Mouse (Mus musculus) heart, embryonic 11.5 days (tissue): Measurements from ENCODE around the gene Rsrp1. TPM values are rescaled to one million over a fixed set of nuclear protein-coding genes. Genes with fewer than 3 reads are reported as not detected.

Source experiments
- ATAC-seq: fragments of 200-750 bp; cut with Nextera tagmentation; replicated peaks from 2 replicates; pipeline ENCODE4 v1.8.0; 2017; ENCODE audit warnings: moderate library complexity; ENCODE audit not compliant: insufficient number of reproducible peaks, low FRiP score, low TSS enrichment
- H3K27ac ChIP-seq: fragments of 300-500 bp; sonication (generic); 2 replicates; pipeline ENCODE4 v1.5.1; 2014; ENCODE audit warnings: mild to moderate bottlenecking, low read depth, low read length
- H3K27me3 ChIP-seq: fragments of 300-500 bp; sonication (generic); 2 replicates; pipeline ENCODE4 v1.6.1; 2014; ENCODE audit warnings: mild to moderate bottlenecking, low read length, mixed read lengths; ENCODE audit not compliant: control insufficient read depth, insufficient read depth
- H3K36me3 ChIP-seq: fragments of 300-500 bp; sonication (generic); 2 replicates; pipeline ENCODE4 v1.6.1; 2014; ENCODE audit warnings: mild to moderate bottlenecking, low read length, moderate library complexity, mixed read lengths; ENCODE audit not compliant: control insufficient read depth, insufficient read depth
- H3K4me1 ChIP-seq: fragments of 300-500 bp; sonication (generic); 2 replicates; pipeline ENCODE4 v1.6.1; 2014; ENCODE audit warnings: low read length; ENCODE audit not compliant: control insufficient read depth, insufficient read depth
- H3K4me2 ChIP-seq: fragments of 300-500 bp; sonication (generic); 2 replicates; pipeline ENCODE4 v1.6.1; 2014; ENCODE audit warnings: mild to moderate bottlenecking, moderate library complexity
- H3K4me3 ChIP-seq: fragments of 300-500 bp; sonication (generic); 2 replicates; pipeline ENCODE4 v1.5.1; 2014; ENCODE audit warnings: low read depth, low read length
- H3K9ac ChIP-seq: fragments of 300-500 bp; sonication (generic); 2 replicates; pipeline ENCODE4 v1.6.1; 2014; ENCODE audit warnings: mild to moderate bottlenecking, low read depth, low read length, moderate library complexity
- H3K9me3 ChIP-seq: fragments of 300-500 bp; sonication (generic); replicated peaks from 2 replicates; pipeline ENCODE4 v1.6.1; 2016; ENCODE audit warnings: low read length; ENCODE audit not compliant: control insufficient read depth
- WGBS: fragments of 180-500 bp; shearing (Covaris S2); extraction: QIAGEN DNeasy Blood & Tissue Kit; methylation state at CpG from one replicate; pipeline ENCODE4 v1.1.7; 2014; ENCODE audit not compliant: insufficient replicate concordance; 5-methylcytosine and 5-hydroxymethylcytosine counted together
- polyA plus RNA-seq: library from polyadenylated mRNA; unstranded; fragments of >200 nt; fragmentation: Nextera tagmentation; extraction: Ambion mirVana; gene quantifications from 2 replicates; pipeline ENCODE4 v1.2.1, GENCODE M21; 2014

Rsrp1 gene
- polyA plus RNA-seq, 1 experiment from 2014 or later, result 353 TPM

DNA sequence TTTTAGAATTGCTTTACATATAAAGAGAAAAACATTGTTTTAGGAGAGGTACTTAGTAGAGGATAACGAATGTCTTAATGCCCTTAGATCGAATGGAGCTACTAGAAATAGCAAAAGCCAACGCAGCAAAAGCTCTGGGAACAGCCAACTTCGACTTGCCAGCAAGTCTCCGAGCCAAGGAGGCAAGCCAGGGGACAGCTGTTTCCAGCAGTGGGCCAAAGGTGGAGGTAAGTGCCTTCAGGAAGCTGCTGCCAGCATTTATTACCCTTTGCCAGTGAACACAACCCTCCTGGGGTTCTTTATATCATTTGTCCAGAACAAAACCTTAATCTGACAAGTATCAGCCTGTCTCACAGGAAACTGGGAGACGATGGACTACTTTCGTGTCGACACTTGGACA is 1.8 kb downstream of the Rsrp1 start:
- H3K4me2 ChIP-seq, result peak overlapping the region; percentile 66
- H3K36me3 ChIP-seq, result peaks cover 23% of the 10 kb centered on the region
- H3K4me1 ChIP-seq, result peaks cover 14% of the 10 kb centered on the region
- H3K4me3 ChIP-seq, result peak overlapping the region; percentile 100
- WGBS, result 72% methylated on average over 8 of the region's 8 CpGs
- H3K27ac ChIP-seq, result no peak overlapping the region
- H3K9me3 ChIP-seq, result no peaks in the 10 kb centered on the region
- no peak for ATAC-seq
- no peak overlapping the region for H3K9ac ChIP-seq
- no peaks in the 10 kb centered on the region for H3K27me3 ChIP-seq

DNA sequence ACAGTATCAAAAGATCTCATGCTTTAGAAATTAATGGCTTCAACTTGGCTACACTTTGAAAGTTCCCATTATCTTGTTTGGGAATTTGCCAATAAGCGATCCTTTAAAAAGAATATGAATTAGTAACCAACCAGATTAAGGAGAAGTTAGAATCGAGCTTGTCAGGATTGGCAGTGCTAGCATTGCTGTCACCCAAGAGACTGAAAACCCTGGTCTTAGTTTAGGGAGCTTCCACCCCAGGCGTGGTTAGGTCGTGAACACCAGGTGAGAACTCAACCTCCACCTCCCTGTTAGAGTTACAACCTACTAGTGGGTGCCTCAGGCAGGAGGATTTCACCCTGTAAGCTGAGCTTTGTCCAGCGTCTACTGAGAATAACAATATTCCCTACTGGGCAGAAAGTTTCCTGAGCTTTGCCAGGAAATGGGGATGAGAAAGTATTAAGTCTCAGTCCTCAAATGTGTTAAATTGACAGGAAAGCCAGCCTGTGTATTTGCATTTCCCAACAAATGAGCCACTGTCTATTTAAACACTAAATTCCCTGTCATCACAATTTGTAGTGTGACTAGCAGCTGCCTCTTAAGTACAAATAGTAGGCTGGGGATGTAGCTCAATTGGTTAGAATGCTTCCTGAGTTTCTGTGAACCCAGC is 4.5 kb downstream of the Rsrp1 start:
- no peak overlapping the region for H3K9ac ChIP-seq
- ATAC-seq, result no peak
- H3K4me3 ChIP-seq, result no peak overlapping the region
- peaks cover 23% of the 10 kb centered on the region for H3K36me3 ChIP-seq
- peaks cover 22% of the 10 kb centered on the region for H3K4me1 ChIP-seq
- no peaks in the 10 kb centered on the region for H3K9me3 ChIP-seq
- no peak overlapping the region for H3K4me2 ChIP-seq
- H3K27me3 ChIP-seq, result no peaks in the 10 kb centered on the region
- 70% methylated on average over 5 of the region's 5 CpGs for WGBS
- no peak overlapping the region for H3K27ac ChIP-seq

DNA sequence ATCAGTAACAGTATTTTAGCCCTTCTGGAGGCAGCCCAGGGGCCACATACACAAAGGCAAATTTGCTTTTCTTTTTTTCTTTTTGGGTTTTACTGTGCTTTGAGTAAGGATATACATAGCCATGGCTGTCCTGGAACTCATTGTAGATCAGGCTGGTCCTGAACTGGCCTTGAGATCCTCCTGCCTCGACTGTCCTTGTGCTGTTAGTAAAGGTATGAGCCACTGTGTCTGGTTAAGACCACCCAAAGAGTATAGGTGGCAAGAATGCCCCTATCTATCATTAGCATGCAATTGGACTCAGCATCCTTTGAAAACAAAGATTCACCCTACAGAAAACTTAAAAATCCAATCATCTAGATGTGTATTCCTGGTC is 5.1 kb downstream of the Rsrp1 start:
- WGBS, result 74% methylated on average over 1 of the region's 1 CpGs
- ATAC-seq, result no peak
- H3K27ac ChIP-seq, result no peak overlapping the region
- no peak overlapping the region for H3K4me3 ChIP-seq
- no peak overlapping the region for H3K9ac ChIP-seq
- H3K4me1 ChIP-seq, result peaks cover 22% of the 10 kb centered on the region
- H3K4me2 ChIP-seq, result no peak overlapping the region
- peaks cover 23% of the 10 kb centered on the region for H3K36me3 ChIP-seq
- no peaks in the 10 kb centered on the region for H3K27me3 ChIP-seq
- H3K9me3 ChIP-seq, result no peaks in the 10 kb centered on the region

DNA sequence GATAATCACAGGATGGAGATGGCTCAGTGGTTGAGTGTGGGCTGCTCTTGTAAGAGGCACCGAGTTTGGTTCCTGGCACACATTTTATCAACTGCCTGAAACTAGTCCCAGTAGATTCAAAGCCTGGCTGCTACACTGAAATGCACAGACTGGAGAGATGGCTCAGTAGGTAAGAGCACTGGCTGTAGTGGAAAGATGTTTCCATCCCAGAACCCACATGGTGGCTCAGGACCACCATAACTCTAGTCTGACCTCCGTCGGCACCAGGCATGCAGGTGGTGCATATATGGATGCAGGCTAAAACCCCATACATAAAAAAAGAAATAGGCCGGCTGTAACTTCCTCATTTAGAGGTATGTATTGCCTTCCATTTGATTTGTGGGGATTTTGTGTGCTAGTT is 6.1 kb downstream of the Rsrp1 start:
- Histone ChIP-seq H3K27ac (no peak overlapping the region), H3K4me2 (no peak overlapping the region), H3K36me3 (peaks cover 25% of the 10 kb centered on the region), H3K9ac (no peak overlapping the region), H3K27me3 (no peaks in the 10 kb centered on the region), H3K4me1 (peaks cover 22% of the 10 kb centered on the region), H3K4me3 (no peak overlapping the region), H3K9me3 (no peaks in the 10 kb centered on the region)
- WGBS, result 74% methylated on average over 4 of the region's 4 CpGs
- no peak for ATAC-seq

DNA sequence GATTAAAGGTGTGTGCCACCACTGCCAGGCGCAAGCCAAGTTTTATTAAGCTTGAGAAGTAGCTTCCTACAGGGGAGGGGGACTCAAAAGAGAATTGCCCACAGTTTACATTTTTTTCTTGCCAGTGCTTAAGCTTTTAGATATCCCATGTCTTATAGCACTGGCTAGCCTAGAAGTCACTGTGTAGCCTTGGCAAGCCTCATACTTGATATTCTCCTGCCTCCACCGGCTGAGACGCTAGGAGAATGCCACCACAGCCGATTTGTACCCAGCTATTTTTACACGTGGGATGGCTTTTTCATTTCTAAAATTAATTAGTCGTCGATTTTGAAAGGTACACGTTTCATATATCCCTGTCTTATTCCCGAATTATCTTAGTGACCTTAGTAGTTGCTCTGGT is 6.8 kb downstream of the Rsrp1 start:
- H3K9me3 ChIP-seq, result no peaks in the 10 kb centered on the region
- H3K4me1 ChIP-seq, result peaks cover 20% of the 10 kb centered on the region
- H3K27me3 ChIP-seq, result no peaks in the 10 kb centered on the region
- no peak for ATAC-seq
- peaks cover 31% of the 10 kb centered on the region for H3K36me3 ChIP-seq
- WGBS, result 25% methylated on average over 9 of the region's 9 CpGs
- H3K4me2 ChIP-seq, result peak overlapping the region; percentile 89
- H3K9ac ChIP-seq, result peak overlapping the region; percentile 79
- peak overlapping the region; percentile 100 for H3K4me3 ChIP-seq
- H3K27ac ChIP-seq, result peak overlapping the region; percentile 79

DNA sequence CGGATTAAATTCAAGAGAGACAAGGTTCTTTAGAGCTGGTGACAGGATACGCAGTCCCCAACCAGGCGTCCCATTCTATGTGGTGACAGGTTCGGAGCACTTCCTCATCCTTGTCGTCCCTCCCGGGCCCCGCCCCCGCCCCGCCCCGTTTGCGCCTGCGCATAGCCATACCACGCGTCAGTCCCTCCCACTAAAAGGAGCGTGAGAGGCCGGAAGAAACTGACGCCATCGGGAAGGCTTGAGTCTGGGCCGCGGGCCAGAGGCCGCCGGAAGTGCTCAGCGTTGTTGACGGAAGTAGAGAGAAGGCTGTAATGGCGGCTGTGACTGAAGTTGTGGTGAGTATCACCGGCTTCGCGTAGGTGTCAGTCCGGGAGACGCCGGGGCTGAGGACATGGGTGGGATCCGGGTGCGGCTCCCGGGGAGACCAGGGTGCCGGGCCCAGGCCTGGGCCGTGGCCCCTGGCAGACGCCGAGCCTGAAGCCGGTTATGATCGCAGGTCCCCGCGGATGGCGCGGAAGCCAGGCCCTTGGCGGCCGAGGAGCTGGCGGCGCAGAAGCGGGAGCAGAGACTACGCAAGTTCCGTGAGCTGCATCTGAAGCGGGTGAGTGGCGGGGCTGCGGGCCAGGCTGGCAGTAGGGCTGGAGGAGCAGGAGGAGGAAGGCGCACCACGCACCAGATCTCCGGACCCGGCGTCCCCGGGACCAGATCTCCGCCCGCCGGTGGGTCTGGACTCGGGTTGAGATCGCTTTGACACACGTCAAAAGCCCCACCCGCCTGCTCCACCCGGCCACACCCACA is 7.5 kb downstream of the Rsrp1 start, which contains the start of gene Syf2:
TSS of gene Syf2 (plus strand) at position 215 of the 798 bp plus-strand sequence.
- H3K9me3 ChIP-seq, result no peaks in the 10 kb centered on the region
- peak within 1 kb of the TSS; percentile 89 for H3K4me2 ChIP-seq
- no peaks in the 10 kb centered on the region for H3K27me3 ChIP-seq
- H3K27ac ChIP-seq, result peak within 1 kb of the TSS; percentile 79
- H3K9ac ChIP-seq, result peak within 1 kb of the TSS; percentile 79
- peak within 1 kb of the TSS; percentile 100 for H3K4me3 ChIP-seq
- H3K36me3 ChIP-seq, result peaks cover 26% of the 10 kb centered on the region
- WGBS, result under 1% methylated on average over 68 of the region's 68 CpGs
- H3K4me1 ChIP-seq, result peaks cover 13% of the 10 kb centered on the region
- ATAC-seq, result peak; percentile 93

DNA sequence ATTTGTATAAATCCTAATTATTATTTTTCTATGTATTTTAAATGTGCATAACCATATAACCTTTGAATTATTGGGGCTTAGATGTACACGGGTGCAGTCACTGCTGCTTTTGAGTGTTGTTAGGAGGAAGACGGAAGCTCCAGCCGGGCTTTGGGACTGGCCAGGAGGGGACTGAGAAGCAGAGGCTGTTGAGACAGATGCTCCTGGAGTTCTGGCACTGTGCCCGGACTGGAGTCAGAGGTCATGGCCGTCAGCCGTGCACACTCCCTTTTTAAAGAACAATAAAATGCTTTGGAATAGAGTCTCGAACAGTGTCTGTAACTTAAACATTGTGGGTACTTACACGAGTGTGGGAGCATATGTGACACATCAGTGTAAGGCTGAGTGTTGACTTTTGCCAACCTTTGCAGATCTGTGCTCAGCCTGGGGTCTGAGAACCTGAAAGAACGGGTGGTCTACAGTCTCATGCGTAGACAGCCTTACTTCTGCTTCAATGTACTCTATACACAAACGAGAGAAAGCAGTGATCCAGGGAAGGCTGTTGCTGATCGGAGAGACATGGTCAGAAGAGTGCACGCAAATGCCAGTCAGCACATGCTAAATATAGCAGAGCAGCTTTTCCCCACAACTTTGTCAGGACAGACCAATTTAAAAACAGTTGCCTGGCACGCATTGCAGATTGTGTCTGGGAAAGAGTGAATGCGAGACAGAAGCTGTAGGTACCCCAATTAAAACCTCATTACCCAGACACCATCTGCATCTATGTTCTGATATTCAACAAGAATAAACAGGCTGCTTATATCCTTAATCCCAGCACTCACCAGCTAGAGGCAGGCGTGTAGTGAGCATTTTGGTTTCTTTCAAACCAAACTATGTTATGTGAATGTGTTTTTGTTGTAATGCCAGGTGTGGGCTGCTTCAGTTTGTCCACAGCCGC is 14.1 kb downstream of the Rsrp1 start:
- no peaks in the 10 kb centered on the region for H3K9me3 ChIP-seq
- H3K4me1 ChIP-seq, result peaks cover 11% of the 10 kb centered on the region
- no peak overlapping the region for H3K4me3 ChIP-seq
- WGBS, result 52% methylated on average over 17 of the region's 17 CpGs
- H3K27ac ChIP-seq, result peak overlapping the region; percentile 86
- H3K36me3 ChIP-seq, result peaks cover 15% of the 10 kb centered on the region
- peaks cover 4% of the 10 kb centered on the region for H3K27me3 ChIP-seq
- H3K4me2 ChIP-seq, result peak overlapping the region; percentile 21
- no peak overlapping the region for H3K9ac ChIP-seq
- no peak for ATAC-seq

DNA sequence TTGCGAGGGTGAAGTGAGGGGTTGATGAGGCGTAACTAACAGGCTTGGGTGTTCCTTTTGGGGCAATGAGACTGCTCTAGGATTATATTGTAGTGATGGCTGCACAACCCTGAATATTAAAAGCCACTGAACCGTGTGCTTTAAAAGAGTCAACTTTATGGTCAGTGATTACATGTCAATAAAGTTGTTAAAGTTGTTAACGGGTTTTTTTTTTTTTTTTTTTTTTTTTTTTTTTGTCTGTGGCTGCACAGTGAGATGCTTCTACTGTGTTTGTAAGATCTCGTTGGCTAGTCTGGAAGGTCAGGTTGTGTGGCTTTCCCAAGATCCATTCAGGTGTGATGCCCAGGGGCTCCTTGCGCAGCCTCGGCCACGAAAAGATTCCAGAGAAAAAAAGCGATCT is 16.5 kb downstream of the Rsrp1 start:
- Histone ChIP-seq H3K9me3 (no peaks in the 10 kb centered on the region), H3K4me2 (no peak overlapping the region), H3K9ac (no peak overlapping the region), H3K27me3 (peaks cover 19% of the 10 kb centered on the region), H3K36me3 (peaks cover 9% of the 10 kb centered on the region), H3K4me3 (no peak overlapping the region), H3K27ac (no peak overlapping the region), H3K4me1 (peaks cover 11% of the 10 kb centered on the region)
- no peak for ATAC-seq
- WGBS, result 71% methylated on average over 9 of the region's 9 CpGs
